Mouse (Mus musculus): ENCODE results near the gene Uhrf1bp1l. TPM values are rescaled to one million over a fixed set of nuclear protein-coding genes. Genes with fewer than 3 reads are reported as not detected.

Gene Uhrf1bp1l
- polyA plus RNA-seq, 2 experiments, result 24.0 to 28.8 TPM

DNA sequence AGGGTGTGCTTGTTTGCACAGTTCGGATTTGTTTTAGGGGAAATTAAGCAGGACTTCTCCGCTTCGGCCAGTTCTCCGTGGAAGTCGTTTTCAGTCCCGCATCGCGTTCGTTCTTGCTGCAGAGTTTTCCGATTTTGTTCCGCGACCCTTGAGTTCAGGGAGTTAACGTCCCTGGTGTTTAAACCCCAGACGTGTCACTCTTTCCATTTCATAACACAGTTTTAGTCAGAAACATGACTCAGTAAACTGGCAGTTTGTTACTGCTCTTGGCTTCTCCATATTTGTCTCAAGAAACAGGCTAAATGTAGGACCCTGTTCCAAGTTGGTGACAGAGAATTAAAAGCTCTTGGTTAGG lies 852 bp downstream of the Uhrf1bp1l start:
- H3K4me1 ChIP-seq (ENCODE audit: control insufficient read depth, insufficient read depth, low read length), result 0 out of 2 replicates have a peak, but pooled peaks cover 3% of the 10 kb centered on the region
- peak overlapping the region; percentile 60 for H3K4me2 ChIP-seq (replicated peaks; ENCODE audit: low read depth, low read length, severe bottlenecking)
- peak overlapping the region; percentile 95 for H3K27ac ChIP-seq (replicated peaks; ENCODE audit: low read depth, low read length)
- peak; percentile 31 for DNase-seq (ENCODE audit: low spot score)
- H3K9me3 ChIP-seq (ENCODE audit: control insufficient read depth, low read length), result no peaks in the 10 kb centered on the region
- 0% methylated on average over 14 of the region's 14 CpGs for WGBS
- no peaks in the 10 kb centered on the region for H3K36me3 ChIP-seq (ENCODE audit: control insufficient read depth, insufficient read depth, low read length)
- ATAC-seq (ENCODE audit: low FRiP score, low read depth), result no peak
- no peak for TF ChIP-seq POLR2A (IDR thresholded peaks at IDR 0.05; ENCODE audit: borderline replicate concordance, extremely low read depth, insufficient read depth, insufficient read length)
- H3K4me3 ChIP-seq (replicated peaks; ENCODE audit: low read length), result peak overlapping the region; percentile 94
- peak overlapping the region; percentile 94 for H3K9ac ChIP-seq (ENCODE audit: low read depth, low read length, severe bottlenecking)
- no peaks in the 10 kb centered on the region for H3K27me3 ChIP-seq (ENCODE audit: control insufficient read depth, insufficient read depth, low read length)

DNA sequence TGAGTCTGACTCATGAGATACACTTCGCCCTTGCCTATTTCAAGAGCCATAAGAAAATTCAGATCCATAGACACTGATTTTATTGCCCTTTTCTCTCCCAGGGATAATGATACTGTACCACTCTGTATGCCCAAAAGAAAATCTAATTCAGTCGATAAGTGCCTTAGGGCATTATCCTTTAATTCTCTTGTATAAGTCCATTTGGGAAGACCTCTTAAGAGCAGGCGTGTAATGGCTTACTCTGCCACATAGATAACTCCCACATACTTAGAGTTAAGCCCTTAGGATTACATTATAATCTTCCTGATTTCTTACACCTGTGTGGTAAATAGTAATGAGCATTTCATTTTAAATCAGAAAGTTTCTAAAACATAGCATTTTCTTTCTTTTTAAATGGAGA lies 1.8 kb downstream of the Uhrf1bp1l start:
- H3K36me3 ChIP-seq (ENCODE audit: control insufficient read depth, insufficient read depth, low read length), result no peaks in the 10 kb centered on the region
- no peak for TF ChIP-seq POLR2A (IDR thresholded peaks at IDR 0.05; ENCODE audit: borderline replicate concordance, extremely low read depth, insufficient read depth, insufficient read length)
- H3K4me3 ChIP-seq (replicated peaks; ENCODE audit: low read length), result no peak overlapping the region
- no peaks in the 10 kb centered on the region for H3K9me3 ChIP-seq (ENCODE audit: control insufficient read depth, low read length)
- no peak overlapping the region for H3K4me2 ChIP-seq (replicated peaks; ENCODE audit: low read depth, low read length, severe bottlenecking)
- H3K4me1 ChIP-seq (ENCODE audit: control insufficient read depth, insufficient read depth, low read length), result 0 out of 2 replicates have a peak, but pooled peaks cover 3% of the 10 kb centered on the region
- ATAC-seq (ENCODE audit: low FRiP score, low read depth) (no peak), DNase-seq (ENCODE audit: low spot score) (no peak)
- WGBS, result 82% methylated on average over 3 of the region's 3 CpGs
- no peak overlapping the region for H3K27ac ChIP-seq (replicated peaks; ENCODE audit: low read depth, low read length)
- H3K27me3 ChIP-seq (ENCODE audit: control insufficient read depth, insufficient read depth, low read length), result no peaks in the 10 kb centered on the region
- H3K9ac ChIP-seq (ENCODE audit: low read depth, low read length, severe bottlenecking), result no peak overlapping the region

- no peak overlapping the region for H3K4me3 ChIP-seq (replicated peaks; ENCODE audit: low read length)
- no peak overlapping the region for H3K27ac ChIP-seq (replicated peaks; ENCODE audit: low read depth, low read length)
- TF ChIP-seq POLR2A (IDR thresholded peaks at IDR 0.05; ENCODE audit: borderline replicate concordance, extremely low read depth, insufficient read depth, insufficient read length), result no peak
- ATAC-seq (ENCODE audit: low FRiP score, low read depth) (no peak), DNase-seq (ENCODE audit: low spot score) (no peak)
- no peak overlapping the region for H3K4me2 ChIP-seq (replicated peaks; ENCODE audit: low read depth, low read length, severe bottlenecking)
- no peaks in the 10 kb centered on the region for H3K36me3 ChIP-seq (ENCODE audit: control insufficient read depth, insufficient read depth, low read length)
- WGBS, result 88% methylated on average over 8 of the region's 8 CpGs
- no peaks in the 10 kb centered on the region for H3K9me3 ChIP-seq (ENCODE audit: control insufficient read depth, low read length)
- H3K27me3 ChIP-seq (ENCODE audit: control insufficient read depth, insufficient read depth, low read length), result no peaks in the 10 kb centered on the region
- no peak overlapping the region for H3K9ac ChIP-seq (ENCODE audit: low read depth, low read length, severe bottlenecking)
- 0 out of 2 replicates have a peak, but pooled peaks cover 3% of the 10 kb centered on the region for H3K4me1 ChIP-seq (ENCODE audit: control insufficient read depth, insufficient read depth, low read length)
These were observed 2.6 kb downstream of the Uhrf1bp1l start for GRCm38 (mm10) chr10:89747221-89747905.

DNA sequence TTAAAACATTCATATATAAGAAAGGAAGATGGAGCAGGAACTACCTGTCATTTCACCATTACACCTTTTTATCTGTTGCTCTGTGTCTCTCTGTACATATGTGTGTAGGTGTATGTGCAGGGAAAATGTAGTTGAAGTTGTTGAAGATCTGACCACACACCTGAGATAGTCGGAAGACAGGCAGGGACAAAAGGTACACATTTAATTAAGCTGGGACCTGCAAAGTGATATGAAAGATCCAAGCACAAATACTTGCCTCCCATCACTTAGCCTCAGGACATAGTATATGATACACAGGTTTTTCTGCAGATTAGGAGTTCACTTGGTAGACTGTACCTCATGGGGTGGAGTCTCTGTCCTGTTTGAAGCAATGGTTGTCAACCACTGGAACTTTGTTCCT lies 3.1 kb downstream of the Uhrf1bp1l start:
- Histone ChIP-seq H3K9ac (ENCODE audit: low read depth, low read length, severe bottlenecking) (no peak overlapping the region), H3K27ac (replicated peaks; ENCODE audit: low read depth, low read length) (no peak overlapping the region), H3K36me3 (ENCODE audit: control insufficient read depth, insufficient read depth, low read length) (no peaks in the 10 kb centered on the region), H3K27me3 (ENCODE audit: control insufficient read depth, insufficient read depth, low read length) (no peaks in the 10 kb centered on the region), H3K4me1 (ENCODE audit: control insufficient read depth, insufficient read depth, low read length) (0 out of 2 replicates have a peak, but pooled peaks cover 3% of the 10 kb centered on the region), H3K4me3 (replicated peaks; ENCODE audit: low read length) (no peak overlapping the region), H3K4me2 (replicated peaks; ENCODE audit: low read depth, low read length, severe bottlenecking) (no peak overlapping the region), H3K9me3 (ENCODE audit: control insufficient read depth, low read length) (no peaks in the 10 kb centered on the region)
- no peak for TF ChIP-seq POLR2A (IDR thresholded peaks at IDR 0.05; ENCODE audit: borderline replicate concordance, extremely low read depth, insufficient read depth, insufficient read length)
- WGBS, result 77% methylated on average over 1 of the region's 1 CpGs
- ATAC-seq (ENCODE audit: low FRiP score, low read depth) (no peak), DNase-seq (ENCODE audit: low spot score) (no peak)

DNA sequence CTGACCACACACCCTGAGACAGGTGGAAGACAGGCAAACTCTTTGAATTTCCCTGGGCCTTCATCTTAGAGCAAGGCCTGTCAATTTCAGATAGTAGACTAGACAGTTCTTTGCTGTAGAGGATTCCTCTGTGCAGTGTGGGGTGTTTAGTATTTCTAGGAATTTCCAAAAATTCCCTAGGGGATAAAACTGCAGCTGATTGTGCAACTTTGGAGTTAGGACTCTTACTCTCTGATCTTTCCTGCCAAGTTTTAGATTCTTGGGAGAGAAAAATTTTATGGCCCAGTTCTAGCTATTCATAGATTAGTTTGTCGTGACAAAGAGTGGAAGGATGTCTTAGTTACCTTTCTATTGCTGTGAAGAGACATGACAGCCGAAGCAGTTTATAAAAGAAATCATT lies 3.8 kb downstream of the Uhrf1bp1l start:
- H3K4me2 ChIP-seq (replicated peaks; ENCODE audit: low read depth, low read length, severe bottlenecking), result no peak overlapping the region
- no peaks in the 10 kb centered on the region for H3K36me3 ChIP-seq (ENCODE audit: control insufficient read depth, insufficient read depth, low read length)
- no peaks in the 10 kb centered on the region for H3K9me3 ChIP-seq (ENCODE audit: control insufficient read depth, low read length)
- no peak overlapping the region for H3K27ac ChIP-seq (replicated peaks; ENCODE audit: low read depth, low read length)
- TF ChIP-seq POLR2A (IDR thresholded peaks at IDR 0.05; ENCODE audit: borderline replicate concordance, extremely low read depth, insufficient read depth, insufficient read length), result no peak
- no peak overlapping the region for H3K9ac ChIP-seq (ENCODE audit: low read depth, low read length, severe bottlenecking)
- ATAC-seq (ENCODE audit: low FRiP score, low read depth) (no peak), DNase-seq (ENCODE audit: low spot score) (no peak)
- no peaks in the 10 kb centered on the region for H3K27me3 ChIP-seq (ENCODE audit: control insufficient read depth, insufficient read depth, low read length)
- WGBS, result 94% methylated on average over 2 of the region's 2 CpGs
- H3K4me3 ChIP-seq (replicated peaks; ENCODE audit: low read length), result no peak overlapping the region
- 0 out of 2 replicates have a peak, but pooled peaks cover 3% of the 10 kb centered on the region for H3K4me1 ChIP-seq (ENCODE audit: control insufficient read depth, insufficient read depth, low read length)
